Mouse (Mus musculus): ENCODE measurements around the gene Cadps. TPM values are rescaled to one million over a fixed set of nuclear protein-coding genes. Genes with fewer than 3 reads are reported as not detected.

Gene Cadps
- polyA plus RNA-seq, 2 experiments: 0.01 TPM; not detected in 1

DNA sequence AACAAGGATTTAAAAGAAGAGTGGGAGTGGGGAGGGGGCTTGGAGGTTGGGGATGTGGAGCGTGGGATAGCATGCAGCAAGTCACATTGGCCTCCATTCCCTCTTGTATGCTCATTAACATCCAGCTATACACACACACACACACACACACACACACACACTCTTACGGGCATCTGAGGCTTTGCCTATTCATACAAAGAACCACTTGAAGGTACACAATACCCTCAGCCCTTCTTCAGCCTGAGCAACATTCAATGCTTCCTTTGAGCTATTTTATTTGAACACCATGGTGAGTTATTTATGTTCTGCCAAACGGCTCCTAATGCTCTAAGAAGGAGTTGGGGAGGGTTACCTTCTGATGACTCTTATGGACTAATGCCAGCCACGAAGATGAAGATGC is 227.6 kb downstream of the Cadps start:
- TF ChIP-seq CTCF (IDR thresholded peaks at IDR 0.05; ENCODE audit: low read depth) (no peak), EP300 (IDR thresholded peaks at IDR 0.05; ENCODE audit: low read depth) (no peak)
- no peaks in the 10 kb centered on the region for H3K9me3 ChIP-seq (ENCODE audit: control insufficient read depth, low read length)
- H3K9ac ChIP-seq (replicated peaks): no peak overlapping the region
- no peak overlapping the region for H3K4me3 ChIP-seq (ENCODE audit: insufficient read depth in 1 of 2, low read depth in 2 of 2, low read length in 2 of 2)
- ATAC-seq (ENCODE audit: insufficient read depth) (no peak), DNase-seq (ENCODE audit: low read depth in 3 of 3, low spot score in 3 of 3) (no peak)
- H3K4me2 ChIP-seq (ENCODE audit: low read depth): no peak overlapping the region
- no peak overlapping the region for H3K27ac ChIP-seq
- WGBS (ENCODE audit: insufficient replicate concordance): 43% methylated on average over 4 of the region's 4 CpGs
- no peaks in the 10 kb centered on the region for H3K4me1 ChIP-seq (replicated peaks; ENCODE audit: control insufficient read depth in 2 of 2, insufficient read depth in 2 of 2, low read length in 1 of 2)
- H3K36me3 ChIP-seq (replicated peaks; ENCODE audit: control insufficient read depth, insufficient read depth, low read depth): no peaks in the 10 kb centered on the region
- H3K27me3 ChIP-seq (ENCODE audit: control insufficient read depth, insufficient read depth, low read length): no peaks in the 10 kb centered on the region

DNA sequence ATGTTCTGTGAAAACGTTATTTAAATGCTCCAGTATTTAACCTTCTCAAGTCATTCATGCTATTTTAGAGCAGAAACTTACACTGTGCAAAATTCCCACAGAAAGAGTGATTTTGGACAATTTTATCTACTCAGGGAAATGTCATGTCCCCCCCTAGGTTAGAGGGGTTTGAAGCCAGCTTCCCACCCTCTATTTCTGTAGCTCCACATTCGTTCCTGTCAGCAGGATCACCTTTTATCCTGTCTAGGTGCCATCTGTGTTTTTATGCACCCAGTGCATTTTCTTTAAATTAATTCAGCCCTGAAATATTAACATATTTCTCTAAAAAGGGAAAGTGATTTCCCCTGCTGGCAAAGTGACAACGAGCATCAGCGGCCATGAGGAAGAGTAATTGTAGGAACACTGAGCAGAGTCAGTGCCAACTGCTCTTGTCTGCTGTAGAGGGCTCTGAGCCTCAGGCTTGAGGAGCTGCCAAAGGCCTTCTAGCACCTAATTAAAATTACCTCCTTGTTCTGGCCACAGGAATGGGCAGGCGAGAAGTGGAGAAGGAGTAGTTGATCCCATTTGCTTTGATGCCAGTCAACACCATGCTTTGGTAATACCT is 230.3 kb downstream of the Cadps start:
- Histone ChIP-seq H3K27me3 (ENCODE audit: control insufficient read depth, insufficient read depth, low read length) (no peaks in the 10 kb centered on the region), H3K4me1 (replicated peaks; ENCODE audit: control insufficient read depth in 2 of 2, insufficient read depth in 2 of 2, low read length in 1 of 2) (no peaks in the 10 kb centered on the region), H3K4me2 (ENCODE audit: low read depth) (no peak overlapping the region), H3K4me3 (ENCODE audit: insufficient read depth in 1 of 2, low read depth in 2 of 2, low read length in 2 of 2) (no peak overlapping the region), H3K9me3 (ENCODE audit: control insufficient read depth, low read length) (no peaks in the 10 kb centered on the region), H3K27ac (no peak overlapping the region), H3K36me3 (replicated peaks; ENCODE audit: control insufficient read depth, insufficient read depth, low read depth) (no peaks in the 10 kb centered on the region), H3K9ac (replicated peaks) (no peak overlapping the region)
- no peak for ATAC-seq (ENCODE audit: insufficient read depth)
- 59% methylated on average over 5 of the region's 5 CpGs for WGBS (ENCODE audit: insufficient replicate concordance)
- TF ChIP-seq EP300 (IDR thresholded peaks at IDR 0.05; ENCODE audit: low read depth) (no peak), CTCF (IDR thresholded peaks at IDR 0.05; ENCODE audit: low read depth) (no peak)
- DNase-seq (ENCODE audit: low read depth in 3 of 3, low spot score in 3 of 3): no peak

DNA sequence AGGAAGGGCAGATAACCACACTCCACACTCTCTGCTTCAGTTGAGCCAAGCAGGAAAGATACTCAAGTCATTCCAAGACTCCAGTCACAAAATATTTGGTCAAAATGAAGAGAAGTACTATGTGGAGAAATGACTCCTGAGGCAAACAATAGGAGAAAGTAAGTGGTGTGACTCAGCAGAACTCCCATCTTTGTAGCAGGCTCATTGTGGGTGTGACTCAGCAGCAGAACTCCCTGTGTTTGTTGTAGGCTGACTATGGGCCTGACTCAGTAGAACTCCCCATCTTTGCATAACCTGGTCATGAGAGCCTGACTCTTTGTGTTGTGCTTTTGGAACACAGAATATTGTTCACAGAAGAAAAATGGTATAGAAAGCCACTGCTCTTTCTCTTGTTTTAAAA is 231.1 kb downstream of the Cadps start:
- Histone ChIP-seq H3K27ac (no peak overlapping the region), H3K9ac (replicated peaks) (no peak overlapping the region), H3K4me1 (replicated peaks; ENCODE audit: control insufficient read depth in 2 of 2, insufficient read depth in 2 of 2, low read length in 1 of 2) (no peaks in the 10 kb centered on the region), H3K4me2 (ENCODE audit: low read depth) (no peak overlapping the region), H3K4me3 (ENCODE audit: insufficient read depth in 1 of 2, low read depth in 2 of 2, low read length in 2 of 2) (no peak overlapping the region), H3K36me3 (replicated peaks; ENCODE audit: control insufficient read depth, insufficient read depth, low read depth) (no peaks in the 10 kb centered on the region), H3K9me3 (ENCODE audit: control insufficient read depth, low read length) (no peaks in the 10 kb centered on the region), H3K27me3 (ENCODE audit: control insufficient read depth, insufficient read depth, low read length) (no peaks in the 10 kb centered on the region)
- no peak for DNase-seq (ENCODE audit: low read depth in 3 of 3, low spot score in 3 of 3)
- no peak for ATAC-seq (ENCODE audit: insufficient read depth)
- TF ChIP-seq EP300 (IDR thresholded peaks at IDR 0.05; ENCODE audit: low read depth) (no peak), CTCF (IDR thresholded peaks at IDR 0.05; ENCODE audit: low read depth) (no peak)

DNA sequence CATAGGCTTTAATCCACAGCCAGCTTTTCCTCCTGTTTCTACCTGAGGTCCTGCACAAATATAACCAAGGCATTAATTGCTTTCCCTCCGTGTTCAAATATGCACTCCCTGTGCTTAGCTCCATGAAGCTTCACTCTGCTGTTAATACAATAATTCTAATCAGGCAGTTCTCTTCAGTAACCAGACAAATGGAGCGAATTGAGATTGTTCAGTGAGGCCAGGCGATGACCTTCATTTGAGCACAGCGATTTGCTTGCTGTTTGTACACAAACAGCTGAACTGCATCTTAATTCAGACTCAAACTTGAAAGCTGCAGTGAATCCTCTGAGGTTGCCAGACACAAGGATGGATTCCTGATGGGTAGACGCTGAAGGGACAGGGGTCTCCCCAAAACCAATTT is 239.3 kb downstream of the Cadps start:
- Histone ChIP-seq H3K27me3 (ENCODE audit: control insufficient read depth, insufficient read depth, low read length) (no peaks in the 10 kb centered on the region), H3K4me2 (ENCODE audit: low read depth) (no peak overlapping the region), H3K9me3 (ENCODE audit: control insufficient read depth, low read length) (no peaks in the 10 kb centered on the region), H3K4me3 (ENCODE audit: insufficient read depth in 1 of 2, low read depth in 2 of 2, low read length in 2 of 2) (no peak overlapping the region), H3K27ac (no peak overlapping the region), H3K36me3 (replicated peaks; ENCODE audit: control insufficient read depth, insufficient read depth, low read depth) (no peaks in the 10 kb centered on the region), H3K4me1 (replicated peaks; ENCODE audit: control insufficient read depth in 2 of 2, insufficient read depth in 2 of 2, low read length in 1 of 2) (no peaks in the 10 kb centered on the region), H3K9ac (replicated peaks) (no peak overlapping the region)
- no peak for ATAC-seq (ENCODE audit: insufficient read depth)
- TF ChIP-seq EP300 (IDR thresholded peaks at IDR 0.05; ENCODE audit: low read depth) (no peak), CTCF (IDR thresholded peaks at IDR 0.05; ENCODE audit: low read depth) (no peak)
- DNase-seq (ENCODE audit: low read depth in 3 of 3, low spot score in 3 of 3): no peak
- WGBS (ENCODE audit: insufficient replicate concordance): 60% methylated on average over 5 of the region's 5 CpGs

DNA sequence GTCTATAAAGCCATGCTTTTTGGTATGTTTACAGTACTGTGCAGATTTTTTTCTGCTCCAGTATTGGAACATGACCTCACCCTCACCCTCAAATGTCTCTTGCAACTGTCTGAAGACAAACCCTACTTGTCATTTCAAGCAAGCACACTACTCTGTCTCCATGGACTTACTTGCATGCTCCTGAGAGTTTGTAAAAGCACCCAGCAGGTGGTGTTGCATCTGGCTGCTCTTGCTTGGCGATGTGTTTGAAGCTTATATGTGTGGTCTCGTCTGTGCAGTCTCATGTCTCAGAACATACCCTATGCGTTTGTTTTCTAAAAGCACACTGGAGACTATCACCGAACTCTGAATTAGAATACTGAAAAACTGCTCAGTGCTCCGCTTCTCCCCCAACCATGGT is 241.2 kb downstream of the Cadps start:
- Histone ChIP-seq H3K36me3 (replicated peaks; ENCODE audit: control insufficient read depth, insufficient read depth, low read depth) (no peaks in the 10 kb centered on the region), H3K27ac (no peak overlapping the region), H3K4me1 (replicated peaks; ENCODE audit: control insufficient read depth in 2 of 2, insufficient read depth in 2 of 2, low read length in 1 of 2) (no peaks in the 10 kb centered on the region), H3K4me3 (ENCODE audit: insufficient read depth in 1 of 2, low read depth in 2 of 2, low read length in 2 of 2) (no peak overlapping the region), H3K27me3 (ENCODE audit: control insufficient read depth, insufficient read depth, low read length) (no peaks in the 10 kb centered on the region), H3K4me2 (ENCODE audit: low read depth) (no peak overlapping the region), H3K9ac (replicated peaks) (no peak overlapping the region), H3K9me3 (ENCODE audit: control insufficient read depth, low read length) (no peaks in the 10 kb centered on the region)
- DNase-seq (ENCODE audit: low read depth in 3 of 3, low spot score in 3 of 3): no peak
- 67% methylated on average over 5 of the region's 5 CpGs for WGBS (ENCODE audit: insufficient replicate concordance)
- no peak for ATAC-seq (ENCODE audit: insufficient read depth)
- no peak for TF ChIP-seq CTCF (IDR thresholded peaks at IDR 0.05; ENCODE audit: low read depth)
- no peak for TF ChIP-seq EP300 (IDR thresholded peaks at IDR 0.05; ENCODE audit: low read depth)

All from liver, embryonic 14.5 days (tissue).